Comparison of ENCODE assay signal across 8 mouse cellular contexts in the genomic region with DNA sequence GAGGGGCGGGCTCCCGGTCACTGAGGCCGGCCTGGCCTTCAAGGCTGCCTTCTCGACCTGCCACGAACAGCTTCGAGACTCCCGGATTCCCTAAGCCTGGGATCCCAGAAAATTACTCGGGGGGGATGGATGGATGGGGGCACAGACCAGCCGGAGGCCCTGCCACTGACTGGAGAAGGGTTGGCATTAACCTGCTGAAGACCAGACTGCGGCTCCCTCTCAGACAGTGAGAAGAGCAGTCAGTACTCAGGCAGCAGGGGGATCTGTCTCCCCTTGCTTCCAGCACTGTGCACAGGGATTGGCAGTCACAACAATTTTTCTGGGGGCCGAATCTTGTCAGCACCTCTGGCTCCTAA. TPM values are rescaled to one million over a fixed set of nuclear protein-coding genes. Genes with fewer than 3 reads are reported as not detected.
A peak's percentile ranks its signal among the peaks of the same experiment; 100 is the strongest.
DNase-seq lines count a peak whose midpoint lies in the region; ATAC-seq lines count a peak whose summit lies in the region.

No protein-coding gene starts in this region.

- no peaks in the 10 kb centered on the region for H3K36me3 ChIP-seq in megakaryocyte, embryonic 14.5 days (replicated peaks; ENCODE audit: low read length)
- peaks cover 29% of the 10 kb centered on the region for H3K36me3 ChIP-seq in limb, embryonic 15.5 days
- H3K36me3 ChIP-seq in stomach, embryonic 14.5 days (ENCODE audit: control insufficient read depth, insufficient read depth, low read length) = no peaks in the 10 kb centered on the region; the same call in 1 of the 2 replicates

- peaks cover 14% of the 10 kb centered on the region for H3K4me1 ChIP-seq in megakaryocyte, embryonic 14.5 days
- H3K4me1 ChIP-seq in limb, embryonic 15.5 days = peaks cover 10% of the 10 kb centered on the region
- peaks cover 12% of the 10 kb centered on the region; the same call in 1 of the 2 replicates for H3K4me1 ChIP-seq in stomach, embryonic 14.5 days (ENCODE audit: control insufficient read depth, insufficient read depth, low read length)

- WGBS in limb, embryonic 15.5 days = 6% methylated on average over 11 of the region's 11 CpGs
- 6% methylated on average over 11 of the region's 11 CpGs for WGBS in stomach, embryonic 14.5 days

- H3K27ac ChIP-seq in limb, embryonic 15.5 days = peak overlapping the region; percentile 84
- H3K27ac ChIP-seq in stomach, embryonic 14.5 days (ENCODE audit: low read length) = peak overlapping the region; percentile 76

- no peak for DNase-seq in cerebellum, postnatal 14 days
- no peak for DNase-seq in layer of hippocampus, adult 8-10 months (ENCODE audit: low spot score in 2 of 2)
- no peak for DNase-seq in kidney, postnatal 25 days

- 0 out of 2 replicates have a peak, but pooled peaks have one; percentile 12 for ATAC-seq in cerebellum, adult (ENCODE audit: insufficient number of reproducible peaks, low FRiP score, low TSS enrichment)
- ATAC-seq in megakaryocyte, adult 5-6 weeks (ENCODE audit: poor library complexity, severe bottlenecking) = no peak
- no peak for ATAC-seq in limb, embryonic 15.5 days (ENCODE audit: insufficient number of reproducible peaks, low FRiP score, low TSS enrichment, low read depth)
- ATAC-seq in stomach, embryonic 14.5 days (ENCODE audit: insufficient number of reproducible peaks, insufficient read depth, low FRiP score, low read depth) = peak; percentile 8; the same call in 1 of the 2 replicates

- H3K27me3 ChIP-seq in megakaryocyte, embryonic 14.5 days (replicated peaks) = peaks cover 84% of the 10 kb centered on the region
- H3K27me3 ChIP-seq in limb, embryonic 15.5 days = no peaks in the 10 kb centered on the region
- H3K27me3 ChIP-seq in stomach, embryonic 14.5 days (ENCODE audit: control insufficient read depth, insufficient read depth, low read length) = no peaks in the 10 kb centered on the region

- peak overlapping the region; percentile 85 for H3K4me3 ChIP-seq in megakaryocyte, embryonic 14.5 days (replicated peaks)
- peak overlapping the region; percentile 81 for H3K4me3 ChIP-seq in limb, embryonic 15.5 days
- H3K4me3 ChIP-seq in stomach, embryonic 14.5 days (ENCODE audit: low read depth, low read length) = peak overlapping the region; percentile 75

- H3K9ac ChIP-seq in limb, embryonic 15.5 days = peak overlapping the region; percentile 88
- H3K9ac ChIP-seq in stomach, embryonic 14.5 days (replicated peaks; ENCODE audit: low read depth, low read length) = peak overlapping the region; percentile 82

- H3K9me3 ChIP-seq in megakaryocyte, embryonic 14.5 days = peaks cover 15% of the 10 kb centered on the region
- no peaks in the 10 kb centered on the region for H3K9me3 ChIP-seq in limb, embryonic 15.5 days
- no peaks in the 10 kb centered on the region for H3K9me3 ChIP-seq in stomach, embryonic 14.5 days (ENCODE audit: control insufficient read depth, low read depth, low read length)

- H3K4me2 ChIP-seq in limb, embryonic 15.5 days = peak overlapping the region; percentile 95
- H3K4me2 ChIP-seq in stomach, embryonic 14.5 days (replicated peaks; ENCODE audit: low read depth, low read length) = peak overlapping the region; percentile 96

RNA-seq across cellular contexts. Expression of a gene that starts 0.7 kb away (rescaled TPM):
- not detected in 2 replicates for polyA plus RNA-seq in megakaryocyte, embryonic 14.5 days (2012; ENCODE audit: insufficient read depth, low replicate concordance)
- 0.21 and 0.29 TPM in 2 replicates for total RNA-seq in megakaryocyte, adult 5-6 weeks (2015)
- total RNA-seq in megakaryocyte, adult 5-6 weeks (2017) = 0.37 and 0.40 TPM in 2 replicates
- 4.3 and 5.0 TPM in 2 replicates for polyA plus RNA-seq in limb, embryonic 15.5 days (2015; fragmentation: Nextera tagmentation; extraction: Ambion mirVana)
- 4.4 and 4.7 TPM in 2 replicates for polyA plus RNA-seq in stomach, embryonic 14.5 days (2014; fragmentation: Nextera tagmentation; extraction: Ambion mirVana)
- 10 to 100 TPM; 16.8 to 19.9 (median 19.1) TPM for total RNA-seq in layer of hippocampus, adult 8-10 months (2022)

RNA-seq across cellular contexts. Expression of a gene that starts 18.8 kb away (rescaled TPM):
- 7.8 and 12.3 TPM in 2 replicates for polyA plus RNA-seq in megakaryocyte, embryonic 14.5 days (2012; ENCODE audit: insufficient read depth, low replicate concordance)
- not detected in 2 replicates for total RNA-seq in megakaryocyte, adult 5-6 weeks (2015)
- total RNA-seq in megakaryocyte, adult 5-6 weeks (2017) = not detected in 2 replicates
- 0.89 and 1.1 TPM in 2 replicates for polyA plus RNA-seq in limb, embryonic 15.5 days (2015; fragmentation: Nextera tagmentation; extraction: Ambion mirVana)
- 1.1 and 1.4 TPM in 2 replicates for polyA plus RNA-seq in stomach, embryonic 14.5 days (2014; fragmentation: Nextera tagmentation; extraction: Ambion mirVana)
- 1 to 10 TPM; 3.5 to 7.4 (median 4.8) TPM for total RNA-seq in layer of hippocampus, adult 8-10 months (2022)

RNA-seq across cellular contexts. Expression of a gene that starts 20.6 kb away (rescaled TPM):
- polyA plus RNA-seq in megakaryocyte, embryonic 14.5 days (2012; ENCODE audit: insufficient read depth, low replicate concordance) = 16.4 and 20.2 TPM in 2 replicates
- 29.0 and 29.3 TPM in 2 replicates for total RNA-seq in megakaryocyte, adult 5-6 weeks (2015)
- total RNA-seq in megakaryocyte, adult 5-6 weeks (2017) = 15.7 and 16.7 TPM in 2 replicates
- polyA plus RNA-seq in limb, embryonic 15.5 days (2015; fragmentation: Nextera tagmentation; extraction: Ambion mirVana) = 50.3 and 51.3 TPM in 2 replicates
- polyA plus RNA-seq in stomach, embryonic 14.5 days (2014; fragmentation: Nextera tagmentation; extraction: Ambion mirVana) = 58.5 and 59.3 TPM in 2 replicates
- total RNA-seq in layer of hippocampus, adult 8-10 months (2022) = 10 to 100 TPM; 36.4 to 40.2 (median 37.6) TPM

RNA-seq across cellular contexts. Expression of a gene that starts 49.4 kb away (rescaled TPM):
- polyA plus RNA-seq in megakaryocyte, embryonic 14.5 days (2012; ENCODE audit: insufficient read depth, low replicate concordance) = 0.85 TPM in 1 of 2 replicates, not detected in the other
- total RNA-seq in megakaryocyte, adult 5-6 weeks (2015) = not detected in 2 replicates
- 0.48 TPM in 1 of 2 replicates, not detected in the other for total RNA-seq in megakaryocyte, adult 5-6 weeks (2017)
- 0.56 and 1.1 TPM in 2 replicates for polyA plus RNA-seq in limb, embryonic 15.5 days (2015; fragmentation: Nextera tagmentation; extraction: Ambion mirVana)
- polyA plus RNA-seq in stomach, embryonic 14.5 days (2014; fragmentation: Nextera tagmentation; extraction: Ambion mirVana) = 2.9 and 3.1 TPM in 2 replicates
- 1 to 10 TPM; 2.1 to 6.6 (median 3.4) TPM for total RNA-seq in layer of hippocampus, adult 8-10 months (2022)

RNA-seq across cellular contexts. Expression of a gene that starts 58.6 kb away (rescaled TPM):
- not detected in 2 replicates for polyA plus RNA-seq in megakaryocyte, embryonic 14.5 days (2012; ENCODE audit: insufficient read depth, low replicate concordance)
- total RNA-seq in megakaryocyte, adult 5-6 weeks (2015) = not detected in 2 replicates
- total RNA-seq in megakaryocyte, adult 5-6 weeks (2017) = not detected in 2 replicates
- polyA plus RNA-seq in limb, embryonic 15.5 days (2015; fragmentation: Nextera tagmentation; extraction: Ambion mirVana) = 1.9 and 4.5 TPM in 2 replicates
- polyA plus RNA-seq in stomach, embryonic 14.5 days (2014; fragmentation: Nextera tagmentation; extraction: Ambion mirVana) = 6.6 and 7.5 TPM in 2 replicates
- total RNA-seq in layer of hippocampus, adult 8-10 months (2022) = 1 to 10 TPM in 3 of 4 experiments, not detected in 1; 1.5 to 4.1 (median 1.7) TPM

Comparison
In these comparisons a context has a peak if more than half of its experiments do, and no peak if none do; other contexts are left out.
1. ATAC-seq: peak in cerebellum, adult (single experiment) and stomach, embryonic 14.5 days (single experiment); none in megakaryocyte, adult 5-6 weeks (single experiment) and limb, embryonic 15.5 days (single experiment).
2. Peak in every context shown above with its lines, with median percentiles within 50 percentile points of each other: H3K4me3 ChIP-seq.